Mouse (Mus musculus): Measurements from ENCODE around the gene H2afj. TPM values are rescaled to one million over a fixed set of nuclear protein-coding genes. Genes with fewer than 3 reads are reported as not detected.
A peak's percentile ranks its signal among the peaks of the same experiment; 100 is the strongest.

Gene H2afj
- total RNA-seq, 2 experiments from 2014 or later: 54.6 to 70.6 TPM

DNA sequence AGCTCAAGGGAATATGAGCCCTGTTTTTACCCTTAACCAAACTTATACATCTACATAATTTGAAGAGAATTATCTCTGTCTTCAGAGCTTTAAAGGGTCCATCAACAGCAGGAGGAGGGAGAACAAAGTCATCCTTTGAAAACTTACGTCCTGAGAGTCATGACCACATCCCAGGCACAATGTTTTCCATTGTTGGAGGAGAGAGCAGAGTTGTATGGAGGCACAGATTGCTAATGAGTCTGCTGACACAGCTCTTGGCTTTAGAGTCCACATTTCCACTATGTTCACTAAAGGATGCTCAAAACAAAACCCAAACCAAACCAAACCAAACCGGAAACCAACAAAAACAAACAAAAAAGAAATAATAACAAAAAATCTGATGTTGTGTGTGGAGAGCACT, 36.9 kb downstream of the H2afj start:
- no peak for DNase-seq (ENCODE audit: low spot score in 2 of 2)

DNA sequence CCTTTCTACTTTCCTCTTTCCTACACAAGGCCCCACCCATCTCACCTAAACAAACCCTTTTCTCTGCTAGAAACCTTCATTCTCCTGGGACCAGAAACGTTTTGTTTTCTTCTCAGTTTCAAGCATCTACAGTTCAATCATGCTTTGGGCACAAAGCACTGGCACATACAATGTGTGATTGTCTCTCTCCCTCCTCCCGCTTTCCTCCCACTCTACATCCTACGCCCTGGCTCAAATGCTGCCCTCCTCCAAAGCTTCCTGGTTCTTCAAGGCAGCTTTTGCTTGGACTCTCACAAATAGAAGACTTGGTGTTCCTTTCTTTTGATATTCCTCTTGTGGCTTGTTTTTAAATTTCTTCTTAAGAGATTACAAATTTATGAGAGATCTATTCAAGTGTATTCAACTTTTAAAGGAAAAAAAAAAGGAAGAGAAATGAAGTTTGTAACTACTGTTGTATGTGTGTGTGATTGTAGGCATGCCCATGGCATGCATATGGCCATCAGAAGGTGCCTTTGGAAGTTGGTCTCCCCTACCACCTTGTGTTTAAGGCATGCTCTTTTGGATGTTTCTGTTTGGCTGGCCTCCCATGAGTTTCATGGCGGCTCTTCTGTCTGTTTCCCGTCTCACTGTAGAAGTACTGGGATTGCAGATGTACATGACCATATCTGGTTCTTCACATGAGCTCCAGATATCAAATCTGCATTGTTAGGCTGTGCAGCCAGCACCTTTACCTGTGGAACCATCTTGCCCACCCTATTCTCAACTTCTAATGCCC, 37.8 kb downstream of the H2afj start:
- DNase-seq (ENCODE audit: low spot score in 2 of 2): no peak

DNA sequence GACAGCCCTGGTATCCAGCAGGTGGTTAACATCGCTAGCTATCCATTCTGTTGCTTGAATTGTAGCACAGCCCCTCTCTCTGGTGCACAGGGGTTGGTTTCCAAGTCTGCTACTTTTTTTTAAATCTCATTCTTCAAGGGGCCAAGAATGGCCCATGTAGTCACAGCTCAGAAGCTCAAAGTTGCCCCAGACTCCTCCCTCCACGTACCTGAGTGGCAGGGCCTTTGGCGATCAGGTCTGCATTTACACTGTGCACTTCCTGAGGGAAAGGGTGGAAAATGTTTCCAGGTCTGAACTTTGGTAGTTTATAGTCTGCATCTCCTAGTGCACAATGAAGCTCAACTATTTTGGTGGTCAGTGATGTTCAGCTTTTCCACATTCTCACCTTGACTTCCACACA, 39.2 kb downstream of the H2afj start:
- no peak for DNase-seq (ENCODE audit: low spot score in 2 of 2)

DNA sequence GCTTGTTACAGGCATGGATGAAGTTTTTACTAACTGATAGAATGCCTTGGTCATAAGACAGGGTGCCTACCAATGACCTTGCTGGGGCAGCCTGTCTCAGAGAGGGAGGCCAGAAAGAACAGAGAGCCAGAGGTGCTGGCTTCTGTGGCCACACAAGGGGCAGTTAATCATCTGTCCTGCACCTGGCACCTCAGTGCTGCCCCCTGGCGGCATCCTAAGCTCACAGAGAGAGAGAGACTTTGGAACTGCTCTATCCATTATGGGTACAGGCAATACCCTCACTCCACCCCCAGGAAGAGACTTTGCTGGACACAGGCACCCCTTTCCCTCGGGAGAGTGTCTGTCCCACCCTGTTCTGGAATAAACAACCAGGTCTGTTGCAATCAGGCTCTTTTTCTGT, 39.7 kb downstream of the H2afj start:
- DNase-seq (ENCODE audit: low spot score in 2 of 2): peak; percentile 36 to 57

DNA sequence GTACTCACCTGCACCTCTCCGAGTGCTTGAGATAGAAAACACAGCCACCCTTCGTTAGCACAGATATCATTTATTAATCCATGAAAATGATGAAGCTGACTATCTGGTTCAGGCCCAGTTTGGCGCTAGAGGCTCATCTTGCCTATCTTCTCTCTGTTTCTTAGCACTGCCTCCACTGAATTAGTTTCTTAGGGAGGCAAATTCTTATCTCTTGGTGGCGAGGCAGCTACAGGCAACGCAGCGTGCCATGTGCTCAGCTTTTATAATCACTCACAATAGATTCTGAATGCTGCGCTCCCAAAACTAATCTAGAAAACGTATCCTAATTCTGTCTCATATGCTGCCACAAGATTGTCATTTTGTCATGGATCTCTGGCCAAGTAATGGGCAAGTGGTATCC, 40.4 kb downstream of the H2afj start:
- DNase-seq (ENCODE audit: low spot score in 2 of 2): no peak

DNA sequence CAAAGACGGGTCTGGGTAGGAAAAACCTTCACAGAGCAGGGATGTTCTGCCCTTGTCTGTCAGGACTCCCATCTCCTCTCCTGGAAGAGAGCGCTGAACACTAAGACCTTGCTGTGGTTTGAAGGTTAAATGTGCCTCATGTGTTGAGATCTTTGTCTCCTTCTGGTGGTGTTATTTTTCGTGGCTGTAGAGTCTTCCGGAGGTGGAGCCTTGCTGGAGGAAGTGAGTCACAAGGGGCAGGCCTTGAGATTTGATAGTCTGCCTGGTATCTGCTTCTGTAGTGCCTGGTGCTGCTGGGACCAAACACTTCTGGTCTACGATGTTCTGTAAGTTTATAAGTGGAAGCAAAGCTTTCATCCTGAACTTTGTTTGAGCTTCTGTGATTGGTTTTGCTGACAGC, 40.9 kb downstream of the H2afj start:
- no peak for DNase-seq (ENCODE audit: low spot score in 2 of 2)

DNA sequence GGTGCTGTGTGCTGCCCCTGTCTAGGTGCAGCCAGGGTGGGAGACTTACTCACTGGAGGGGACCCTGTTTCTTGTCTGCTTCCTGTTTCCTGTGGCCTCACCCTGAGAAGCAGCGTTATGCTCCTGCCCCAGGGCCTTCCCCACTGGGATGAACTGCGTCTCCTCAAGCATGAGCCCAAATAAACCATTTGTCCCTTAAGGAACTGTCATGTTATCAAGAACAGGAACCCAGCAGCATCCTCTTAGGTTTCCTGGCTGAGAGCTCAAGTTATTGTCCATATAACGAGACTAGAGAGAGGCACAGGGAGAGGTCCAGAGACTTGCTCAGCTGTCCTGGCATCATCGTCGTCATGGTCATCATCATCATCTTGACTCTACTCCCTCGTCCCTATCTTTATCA, 42.2 kb downstream of the H2afj start:
- DNase-seq (ENCODE audit: low spot score in 2 of 2): no peak

DNA sequence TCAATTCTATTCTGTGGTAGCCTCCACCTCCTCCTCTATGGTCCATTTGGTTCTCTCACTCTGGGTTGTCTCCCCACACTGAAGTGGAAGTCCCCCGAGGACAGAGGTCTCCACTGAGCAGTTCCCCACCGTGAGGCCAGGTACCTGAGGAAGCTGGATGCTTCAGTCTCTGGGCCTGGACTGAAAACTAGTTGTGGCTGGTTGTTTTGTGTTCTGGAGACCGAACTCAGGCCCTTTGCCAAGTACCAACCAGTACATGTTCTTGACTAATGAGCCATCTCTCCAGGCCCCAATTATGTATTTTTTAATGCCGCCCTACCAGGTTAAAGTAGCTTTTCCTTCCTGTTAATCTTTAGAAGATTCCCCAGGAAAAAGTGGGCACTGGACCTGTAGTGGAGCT, 44.3 kb downstream of the H2afj start:
- no peak for DNase-seq (ENCODE audit: low spot score in 2 of 2)

DNA sequence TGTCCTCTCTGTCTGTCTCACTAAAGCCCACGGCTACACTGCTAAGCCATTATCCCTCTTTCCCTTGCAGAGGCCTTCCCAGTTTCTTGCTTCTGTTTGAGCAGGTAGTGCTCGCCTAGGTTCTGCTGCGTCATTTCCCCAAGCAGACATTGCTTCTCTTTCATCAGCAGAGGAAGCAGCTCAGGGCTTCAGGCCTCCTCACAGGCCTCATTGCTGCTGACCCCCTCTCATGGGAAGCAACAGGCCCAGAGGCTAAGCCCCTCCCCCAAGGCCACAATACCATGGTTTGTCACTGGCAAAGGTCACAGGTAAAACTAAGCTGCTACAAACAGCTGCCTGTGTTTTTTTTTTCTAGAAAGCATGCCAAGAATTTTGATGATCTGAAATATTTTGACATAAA, 44.7 kb downstream of the H2afj start:
- no peak for DNase-seq (ENCODE audit: low spot score in 2 of 2)

DNA sequence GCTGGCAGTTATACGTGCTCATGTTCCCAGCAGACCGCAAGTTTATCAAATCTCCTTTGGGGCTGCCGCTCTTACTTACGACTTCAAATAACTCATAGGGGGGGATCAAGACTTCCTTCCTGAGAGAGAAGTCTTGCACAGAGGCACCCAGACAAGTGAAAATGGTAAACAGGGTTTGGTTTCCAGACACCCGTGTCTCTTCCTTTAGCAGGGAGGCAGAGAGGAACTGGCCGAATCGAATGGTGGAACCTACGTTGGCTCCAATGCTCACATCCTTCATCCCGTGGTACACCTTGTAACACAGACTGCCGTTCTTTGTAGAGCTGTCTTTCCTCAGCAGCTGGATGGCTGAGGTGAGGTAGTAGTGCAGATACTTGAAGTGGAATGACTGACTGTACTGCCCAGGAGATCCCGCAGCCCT, 46.3 kb downstream of the H2afj start:
- no peak for DNase-seq (ENCODE audit: low spot score in 2 of 2)

DNA sequence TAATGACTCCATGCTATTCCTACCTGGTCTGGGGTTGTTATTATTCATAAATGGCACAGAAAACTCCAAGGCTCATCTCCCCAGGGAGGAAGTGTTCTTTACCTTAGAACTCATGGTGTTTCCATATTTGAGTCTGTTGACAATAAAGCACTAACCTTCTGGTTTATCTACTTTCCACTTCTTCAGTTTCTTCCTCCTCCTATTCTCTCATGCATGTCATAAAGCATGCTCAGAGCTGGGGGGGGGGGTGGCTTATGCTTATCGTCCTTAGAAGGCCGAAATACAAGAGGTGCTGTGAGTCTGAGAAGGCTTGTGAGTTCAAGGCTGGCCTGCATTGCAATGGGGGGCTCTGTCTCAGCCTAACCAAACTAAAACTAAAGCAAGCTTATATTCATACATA, 47.1 kb downstream of the H2afj start:
- no peak for DNase-seq (ENCODE audit: low spot score in 2 of 2)

DNA sequence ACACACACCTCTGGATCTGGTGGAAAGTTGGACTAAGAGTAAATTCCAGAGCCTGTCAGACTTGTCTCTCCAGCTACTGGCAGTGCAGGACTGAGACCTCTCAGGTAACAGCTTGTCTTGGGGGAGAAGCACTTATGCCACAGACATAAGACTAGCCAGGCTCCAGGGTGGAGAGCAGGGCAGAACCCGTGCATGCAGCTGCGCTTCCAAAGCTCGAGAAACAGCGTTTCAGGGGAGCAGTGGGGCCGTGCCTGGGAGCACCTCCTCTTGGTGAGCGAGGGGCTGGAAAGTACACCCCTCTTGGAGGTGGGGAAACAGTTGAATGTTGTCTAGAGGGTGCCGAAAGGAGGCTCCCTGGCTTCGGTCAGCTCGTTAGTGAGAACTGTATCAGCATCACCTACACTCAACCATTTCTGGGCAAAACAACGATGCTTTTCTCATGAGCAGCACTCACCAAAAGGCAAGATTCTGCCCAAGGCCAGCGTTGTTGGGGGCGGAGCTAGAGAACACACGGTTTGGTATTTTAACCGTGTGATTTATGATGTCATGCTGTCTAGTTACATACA, 48.1 kb downstream of the H2afj start:
- no peak for DNase-seq (ENCODE audit: low spot score in 2 of 2)

DNA sequence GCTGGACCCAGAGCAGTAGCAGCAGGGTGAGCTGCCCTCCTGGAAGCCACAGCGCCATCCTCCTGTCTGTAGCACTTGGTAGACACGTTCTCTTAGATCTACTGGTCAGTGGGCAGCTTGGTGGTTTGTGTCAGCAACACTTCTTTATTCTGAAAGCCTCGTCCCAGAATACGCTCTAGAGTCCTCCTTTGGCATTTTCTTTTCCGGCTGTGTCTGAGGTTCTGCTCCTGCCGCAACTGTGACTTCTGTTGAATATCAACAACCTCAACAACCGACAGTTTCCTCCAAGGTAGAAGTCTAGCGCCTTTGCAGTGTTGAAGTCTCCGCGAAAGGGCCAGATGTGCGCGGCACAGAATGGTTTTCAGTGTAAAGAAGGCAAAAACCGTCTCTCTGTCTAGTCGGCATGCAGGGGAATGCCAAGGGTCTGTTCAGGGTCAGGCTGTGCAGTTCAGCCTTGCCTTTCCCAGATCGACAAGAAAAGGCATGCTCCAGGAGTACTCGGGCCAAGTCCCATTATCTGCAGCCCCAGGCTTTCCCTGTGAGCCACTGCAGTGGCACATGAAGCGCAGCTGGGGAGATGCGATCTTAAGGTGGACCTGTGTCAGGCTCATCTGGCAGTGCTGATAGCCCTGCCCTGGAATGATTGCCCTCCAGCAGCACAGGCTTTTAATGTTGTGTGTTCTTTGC, 49.3 kb downstream of the H2afj start, which contains the start of gene Art4:
Art4 (minus strand) TSS at position 548 of the 687 bp plus-strand sequence.
- DNase-seq (ENCODE audit: low spot score in 2 of 2): no peak

DNA sequence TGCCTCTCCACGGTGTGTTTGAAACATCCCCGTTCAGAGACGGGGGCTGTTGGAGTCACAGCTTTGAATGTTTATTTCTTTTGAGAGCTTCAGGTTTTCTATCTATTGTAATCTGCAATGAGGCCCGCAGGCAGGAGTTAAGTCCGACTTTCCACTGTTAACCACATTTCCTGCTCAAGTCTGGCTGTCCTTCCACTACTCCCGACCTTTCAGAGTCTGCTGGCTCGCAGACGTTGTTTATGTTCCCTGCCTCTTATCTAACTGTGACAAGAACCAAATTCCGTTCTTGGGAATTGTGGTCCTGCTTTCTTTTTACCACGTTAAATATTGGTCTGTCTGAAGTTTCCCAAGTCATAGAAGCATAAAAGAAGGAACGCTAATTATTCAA, 49.8 kb downstream of the H2afj start:
- DNase-seq (ENCODE audit: low spot score in 2 of 2): no peak

DNA sequence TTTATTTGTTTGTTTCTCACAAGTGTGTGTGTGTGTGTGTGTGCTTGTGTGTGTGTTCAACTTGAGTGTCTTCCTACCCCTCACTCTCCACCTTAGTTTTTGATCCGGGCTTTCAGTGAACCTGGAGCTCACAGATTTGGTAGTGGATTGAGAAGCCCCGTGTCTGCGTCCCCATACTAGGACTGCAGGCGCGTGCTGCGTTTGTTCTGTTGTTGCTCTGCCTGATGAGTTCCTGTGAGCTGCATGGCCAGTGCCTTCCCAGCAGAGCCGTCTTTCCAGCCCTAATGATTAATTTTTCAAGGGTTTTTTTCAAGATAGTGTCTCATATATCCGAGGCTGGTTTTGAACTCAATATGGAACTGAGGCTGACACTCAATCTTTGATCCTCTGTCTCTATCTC, 50.4 kb downstream of the H2afj start:
- DNase-seq (ENCODE audit: low spot score in 2 of 2): no peak

Small RNAs within 50 kb of the gene (microRNA-seq; reads per million reads assigned to microRNA genes)
- gene Gm44364: 0 reads per million in 2 experiments

Other genes starting within 250 kb of the H2afj start
- under 1 TPM; 0.20 to 0.23 TPM for gene Plbd1, start 146.3 kb upstream of the H2afj start, total RNA-seq (2021)
- under 1 TPM; 0.34 to 0.38 TPM for gene Gucy2c, start 26.5 kb upstream of the H2afj start, total RNA-seq (2021)
- 10 to 100 TPM; 10.9 to 14.3 TPM for gene Hist4h4, start 3.8 kb upstream of the H2afj start, total RNA-seq (2021)
- gene BC049715, start 19.4 kb downstream of the H2afj start, total RNA-seq (2021): 1 to 10 TPM; 3.1 to 4.9 TPM
- 100 to 1,000 TPM; 109 to 110 TPM for gene Wbp11, start 20.0 kb downstream of the H2afj start, total RNA-seq (2021)
- gene Smco3, start 27.2 kb downstream of the H2afj start, total RNA-seq (2021): 1 to 10 TPM; 2.7 to 3.5 TPM
- gene Art4, start 49.5 kb downstream of the H2afj start, total RNA-seq (2021): under 1 TPM in 1 of 2 experiments, not detected in 1; 0.23 TPM
- gene Mgp, start 67.6 kb downstream of the H2afj start, total RNA-seq (2021): 10 to 100 TPM; 15.1 to 26.3 TPM
- under 1 TPM; 0.57 to 0.76 TPM for gene Erp27, start 113.9 kb downstream of the H2afj start, total RNA-seq (2021)
- 1 to 10 TPM in 1 of 2 experiments, under 1 TPM in 1; 0.71 to 1.3 TPM for gene Pde6h, start 115.6 kb downstream of the H2afj start, total RNA-seq (2021)
- gene Arhgdib, start 133.7 kb downstream of the H2afj start, total RNA-seq (2021): 10 to 100 TPM; 17.4 to 18.4 TPM